Mouse (Mus musculus): ENCODE data around the gene Sox5. TPM values are rescaled to one million over a fixed set of nuclear protein-coding genes. Genes with fewer than 3 reads are reported as not detected.

Gene Sox5
- total RNA-seq, 2 experiments from 2014 or later = 28.7 to 41.6 TPM

GRCm38 (mm10) chr6:144560211-144560610, 221.6 kb downstream of the Sox5 start:
- DNase-seq = no peak

- peak in 1 of 2 experiments; percentile 12 for DNase-seq
Measured at GRCm38 (mm10) chr6:144553476-144553875, 228.3 kb downstream of the Sox5 start.

GRCm38 (mm10) chr6:144548991-144549390, 232.8 kb downstream of the Sox5 start:
- DNase-seq = no peak

- DNase-seq = no peak
Measured at GRCm38 (mm10) chr6:144547141-144547540, 234.6 kb downstream of the Sox5 start.

- no peak for DNase-seq
Measured at GRCm38 (mm10) chr6:144545549-144545948, 236.2 kb downstream of the Sox5 start.

GRCm38 (mm10) chr6:144541316-144541715, 240.5 kb downstream of the Sox5 start:
- no peak for DNase-seq

- no peak for DNase-seq
Measured at GRCm38 (mm10) chr6:144539439-144540192, 242.2 kb downstream of the Sox5 start.

GRCm38 (mm10) chr6:144523479-144523878, 258.3 kb downstream of the Sox5 start:
- DNase-seq = no peak

- no peak for DNase-seq
Measured at GRCm38 (mm10) chr6:144518811-144519210, 263.0 kb downstream of the Sox5 start.

- no peak for DNase-seq
Measured at GRCm38 (mm10) chr6:144515905-144516304, 265.9 kb downstream of the Sox5 start.

- DNase-seq = no peak
Measured at GRCm38 (mm10) chr6:144513761-144514160, 268.0 kb downstream of the Sox5 start.

GRCm38 (mm10) chr6:144511925-144512324, 269.9 kb downstream of the Sox5 start:
- DNase-seq = no peak

- DNase-seq = no peak
Measured at GRCm38 (mm10) chr6:144510147-144510546, 271.6 kb downstream of the Sox5 start.

GRCm38 (mm10) chr6:144504197-144504551, 277.6 kb downstream of the Sox5 start:
- no peak for DNase-seq

GRCm38 (mm10) chr6:144503399-144504196, 278.2 kb downstream of the Sox5 start:
- no peak for DNase-seq

GRCm38 (mm10) chr6:144501439-144501838, 280.3 kb downstream of the Sox5 start:
- DNase-seq = no peak

GRCm38 (mm10) chr6:144498177-144498576, 283.6 kb downstream of the Sox5 start:
- no peak for DNase-seq

- DNase-seq = no peak
Measured at GRCm38 (mm10) chr6:144491761-144492415, 289.9 kb downstream of the Sox5 start.

GRCm38 (mm10) chr6:144490896-144491295, 290.9 kb downstream of the Sox5 start:
- no peak for DNase-seq

GRCm38 (mm10) chr6:144485578-144485977, 296.2 kb downstream of the Sox5 start:
- no peak for DNase-seq

GRCm38 (mm10) chr6:144483166-144483565, 298.6 kb downstream of the Sox5 start:
- no peak for DNase-seq

- DNase-seq = no peak
Measured at GRCm38 (mm10) chr6:144480648-144481528, 300.9 kb downstream of the Sox5 start.
